Mouse (Mus musculus) adrenal gland, postnatal 10 days (tissue): ENCODE measurements around the gene Glipr1l3. TPM values are rescaled to one million over a fixed set of nuclear protein-coding genes. Genes with fewer than 3 reads are reported as not detected.
"Not testable (repeated sequence)": the region's sequence is repeated elsewhere in the genome, so short reads cannot be mapped to it uniquely, and the experiment has no call there.

Experiments used
- DNase-seq: peaks from one replicate; pipeline ENCODE4 v3.0.0; 2021; ENCODE audit warnings: mixed read lengths
- long read RNA-seq, 2 experiments: library from polyadenylated mRNA; stranded (forward); transcript quantifications; one replicate each; pipeline ENCODE4 v2.0.0; 2021
- total RNA-seq, 2 experiments: library from RNA; stranded (reverse); gene quantifications; 2 replicates each; pipeline ENCODE4 v1.2.3; 2021

Glipr1l3 gene
- total RNA-seq: not detected
- long read RNA-seq, experiment 1: 0 reads
- long read RNA-seq, experiment 2: 0 reads

GRCm38 (mm10) chr10:112159882-112160560 is at the start of gene Glipr1l3:
Glipr1l3 (minus strand) TSS chr10:112160327.
- peak; percentile 82 for DNase-seq

GRCm38 (mm10) chr10:112203463-112203862 is 43.3 kb upstream of the Glipr1l3 start:
- peak; percentile 28 for DNase-seq

DNA sequence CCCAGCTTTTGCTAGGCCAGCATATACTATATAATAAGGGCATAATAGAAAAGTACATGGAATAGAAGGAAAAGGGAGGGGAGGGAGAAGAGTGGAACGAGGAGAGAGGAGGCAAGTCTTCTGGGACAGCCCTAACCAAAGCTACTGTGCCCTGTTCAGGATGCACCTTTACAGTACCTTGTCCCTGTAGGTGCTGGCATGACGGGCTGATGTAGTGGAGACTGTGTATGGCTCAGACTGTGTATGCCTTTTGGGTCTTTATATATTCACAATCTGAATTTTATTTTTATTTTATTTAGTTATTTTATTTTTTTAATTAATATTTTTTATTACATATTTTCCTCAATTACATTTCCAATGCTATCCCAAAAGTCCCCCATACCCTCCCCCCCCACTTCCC is 33.8 kb upstream of the Glipr1l3 start:
- not testable (repeated sequence) for DNase-seq

GRCm38 (mm10) chr10:112177027-112177426 is 16.9 kb upstream of the Glipr1l3 start:
- not testable (repeated sequence) for DNase-seq

DNA sequence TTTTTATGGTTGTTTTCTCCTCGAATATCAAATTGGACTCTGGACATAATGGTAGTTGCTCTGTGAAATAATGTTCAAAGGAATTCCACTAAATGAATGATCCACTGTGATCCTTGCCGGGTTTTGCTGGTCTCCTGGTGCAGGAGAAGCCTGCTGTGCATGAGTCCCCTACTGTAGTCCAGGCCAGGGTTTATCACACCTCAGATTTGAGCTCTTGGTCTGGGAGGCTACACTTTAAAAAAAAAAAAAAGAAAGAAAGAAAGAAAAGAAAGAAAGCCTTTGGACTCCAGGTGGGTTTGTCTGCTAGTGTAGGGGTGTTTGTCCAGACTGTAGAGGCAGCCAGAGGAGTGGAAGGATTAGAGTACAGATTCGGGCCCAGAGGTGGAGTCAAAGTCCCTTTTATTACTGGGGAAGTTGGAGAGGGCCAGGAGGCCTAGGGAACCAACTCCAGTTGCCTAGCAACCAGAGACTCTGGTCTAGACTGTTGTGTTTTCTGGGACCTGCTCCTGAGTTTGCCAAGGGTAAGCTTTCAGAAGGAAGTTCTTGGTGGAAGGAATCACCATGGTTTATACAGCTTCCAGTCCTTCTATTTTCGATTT is 3.1 kb upstream of the Glipr1l3 start, which contains the start of gene Caps2:
TSS of gene Caps2 (plus strand) at position 454 of the 599 bp plus-strand sequence.
- peak; percentile 4 for DNase-seq

- no peak for DNase-seq
These were observed 20.3 kb downstream of the Glipr1l3 start for GRCm38 (mm10) chr10:112139834-112140233.

DNA sequence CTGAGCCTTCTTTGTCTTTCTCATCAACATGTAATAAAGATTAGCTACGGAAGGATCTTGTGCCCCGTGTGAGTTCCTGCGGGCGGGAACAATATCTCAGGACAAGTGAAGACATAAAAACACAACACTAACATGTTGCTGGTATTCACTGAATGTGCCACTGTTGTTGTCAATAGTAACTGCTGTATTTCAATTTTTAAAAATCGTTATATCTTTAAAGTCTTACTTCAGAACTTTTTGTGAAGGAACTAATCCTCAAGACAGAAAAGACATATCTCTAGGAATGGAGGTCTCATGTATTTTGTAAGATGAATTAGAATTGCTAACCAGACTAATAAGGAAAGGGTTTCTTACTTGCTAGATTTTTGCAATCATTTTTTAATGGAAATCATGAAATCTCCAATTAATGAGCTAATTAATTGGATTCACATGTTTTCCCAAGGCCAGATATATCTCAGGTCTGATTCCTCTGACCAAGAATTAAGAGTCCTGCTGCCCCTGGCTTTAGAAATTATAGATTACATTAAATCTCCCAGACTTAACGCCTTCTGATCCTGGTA is 21.2 kb downstream of the Glipr1l3 start:
- no peak for DNase-seq

- DNase-seq: peak; percentile 40
These were observed 21.9 kb downstream of the Glipr1l3 start for GRCm38 (mm10) chr10:112138050-112138870.

DNA sequence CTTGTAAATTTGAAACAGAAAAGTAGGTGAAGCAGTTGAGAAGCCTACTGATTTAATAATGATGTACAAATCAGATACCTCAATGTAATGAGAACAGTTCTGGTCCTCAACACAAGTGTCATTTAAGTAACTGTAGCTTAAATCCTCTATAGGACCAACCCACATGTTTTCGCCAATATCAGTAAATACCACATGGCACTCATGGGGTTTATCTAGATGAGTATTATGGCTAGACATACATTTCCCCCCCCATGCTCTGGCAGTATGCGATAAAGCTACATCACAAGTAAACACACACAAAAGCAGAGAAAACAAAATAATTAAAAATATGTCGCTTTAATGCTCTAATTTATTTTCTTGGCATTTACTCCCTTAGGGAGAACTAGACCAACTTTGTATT is 27.9 kb downstream of the Glipr1l3 start:
- DNase-seq: no peak

GRCm38 (mm10) chr10:112127682-112128230 is 32.4 kb downstream of the Glipr1l3 start:
- DNase-seq: not testable (repeated sequence)

DNA sequence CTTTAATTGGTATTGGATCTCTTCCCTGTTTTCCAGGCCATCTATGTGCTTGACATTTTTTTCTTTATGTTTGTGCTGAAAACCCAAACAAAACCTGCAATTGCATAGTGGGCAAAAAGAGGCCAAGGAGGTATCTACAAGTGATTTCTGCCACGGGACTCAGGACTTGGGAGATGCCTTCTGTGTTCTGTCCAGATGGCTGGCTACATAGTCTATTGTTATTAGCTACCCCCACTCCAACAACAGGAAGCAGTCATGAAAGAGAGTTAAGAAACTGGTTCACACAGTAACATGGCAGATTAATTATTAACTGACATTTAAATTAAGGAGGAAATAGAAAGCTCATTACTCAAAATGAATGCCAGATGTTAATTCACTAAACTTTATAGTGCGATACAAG is 35.0 kb downstream of the Glipr1l3 start:
- DNase-seq: not testable (repeated sequence)

DNA sequence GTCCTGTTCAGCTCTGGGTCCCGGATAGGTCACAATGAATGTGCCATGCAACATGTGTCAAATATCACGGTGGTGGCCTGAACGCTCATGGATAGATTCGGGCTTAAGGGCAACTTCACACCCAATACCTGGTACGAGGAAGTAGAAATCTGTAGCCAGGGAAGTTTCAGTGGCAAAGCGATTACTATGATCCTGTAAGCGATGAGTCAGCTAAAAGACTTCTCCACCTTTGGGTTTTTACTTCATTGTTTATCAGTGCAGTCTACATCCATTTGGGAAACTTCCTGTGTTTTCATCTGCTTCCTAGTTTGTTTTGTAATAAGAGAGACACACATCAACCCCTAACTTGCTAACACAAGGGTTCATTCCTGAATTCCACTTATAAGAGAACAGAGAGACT is 49.7 kb downstream of the Glipr1l3 start:
- DNase-seq: no peak

DNA sequence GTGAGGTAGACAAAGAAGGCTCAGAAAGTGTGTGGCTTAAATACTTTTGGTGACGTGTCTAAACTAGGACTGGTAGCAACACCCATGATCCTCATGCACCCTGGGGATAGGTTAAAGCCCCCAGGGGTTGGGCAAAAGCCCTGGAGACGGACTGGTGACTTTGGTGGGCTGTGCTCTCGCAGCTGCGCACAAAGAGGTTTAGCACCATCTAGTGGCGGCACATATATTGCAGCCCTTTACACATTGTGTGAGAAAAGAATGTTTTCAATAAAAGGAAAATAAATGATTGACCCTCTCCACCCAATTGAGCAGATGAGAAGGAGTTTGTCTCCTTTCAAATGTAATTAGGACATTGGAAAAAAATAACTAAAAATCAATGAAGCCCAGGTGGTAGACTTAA is 54.3 kb downstream of the Glipr1l3 start:
- DNase-seq: peak; percentile 68

Other genes starting within 250 kb of the Glipr1l3 start
- gene Krr1, start 187.7 kb downstream of the Glipr1l3 start, total RNA-seq: 10 to 100 TPM; 27.6 to 28.6 TPM
- 1 to 10 TPM; 1.5 to 2.4 TPM for gene Glipr1, start 157.7 kb downstream of the Glipr1l3 start, total RNA-seq
- gene Glipr1l1, start 100.1 kb downstream of the Glipr1l3 start, total RNA-seq: not detected
- gene Glipr1l2, start 77.0 kb downstream of the Glipr1l3 start, total RNA-seq: not detected
- gene Caps2, start 3.3 kb upstream of the Glipr1l3 start, total RNA-seq: not detected
- gene Kcnc2, start 110.8 kb upstream of the Glipr1l3 start, total RNA-seq: under 1 TPM; 0.54 to 0.85 TPM